Mouse (Mus musculus): ENCODE measurements around the gene Coro2a. TPM values are rescaled to one million over a fixed set of nuclear protein-coding genes. Genes with fewer than 3 reads are reported as not detected.
"Not testable (repeated sequence)": the region's sequence is repeated elsewhere in the genome, so short reads cannot be mapped to it uniquely, and the experiment has no call there.

The Coro2a gene
- polyA plus RNA-seq, 1 experiment = 0.33 TPM

- H3K4me3 ChIP-seq (ENCODE audit: insufficient read depth, poor library complexity, severe bottlenecking) = no peak overlapping the region
- no peak overlapping the region for H3ac ChIP-seq (ENCODE audit: control insufficient read depth, insufficient read length, low read depth)
- H3K36me3 ChIP-seq (ENCODE audit: control insufficient read depth, insufficient read depth) = no peaks in the 10 kb centered on the region
- H3K79me2 ChIP-seq (ENCODE audit: control insufficient read depth, insufficient read depth) = no peaks in the 10 kb centered on the region
- H3K27me3 ChIP-seq (ENCODE audit: control insufficient read depth, insufficient read depth, insufficient read length) = peaks cover 7% of the 10 kb centered on the region
- H3K79me3 ChIP-seq (ENCODE audit: low read depth) = no peaks in the 10 kb centered on the region
- TF ChIP-seq CEBPB (IDR thresholded peaks at IDR 0.05; ENCODE audit: low read depth) (no peak), USF1 (IDR thresholded peaks at IDR 0.05; ENCODE audit: low read depth) (no peak), MYOD1 (IDR thresholded peaks at IDR 0.05; ENCODE audit: control insufficient read depth, insufficient read length, low read depth) (no peak), CTCF (IDR thresholded peaks at IDR 0.05; ENCODE audit: control insufficient read depth, insufficient read depth, insufficient read length) (no peak), MAX (IDR thresholded peaks at IDR 0.05) (no peak), MYOG (IDR thresholded peaks at IDR 0.05; ENCODE audit: control insufficient read depth, extremely low read depth, insufficient read length) (no peak), FOSL1 (IDR thresholded peaks at IDR 0.05; ENCODE audit: insufficient read depth, low read length, poor library complexity, severe bottlenecking) (no peak)
These were observed 15.5 kb downstream of the Coro2a start for GRCm38 (mm10) chr4:46586473-46586872.

- Histone ChIP-seq H3K79me2 (ENCODE audit: control insufficient read depth, insufficient read depth) (no peaks in the 10 kb centered on the region), H3K79me3 (ENCODE audit: low read depth) (no peaks in the 10 kb centered on the region), H3K4me3 (ENCODE audit: insufficient read depth, poor library complexity, severe bottlenecking) (no peak overlapping the region), H3ac (ENCODE audit: control insufficient read depth, insufficient read length, low read depth) (no peak overlapping the region), H3K27me3 (ENCODE audit: control insufficient read depth, insufficient read depth, insufficient read length) (peaks cover 7% of the 10 kb centered on the region), H3K36me3 (ENCODE audit: control insufficient read depth, insufficient read depth) (no peaks in the 10 kb centered on the region)
- no peak for TF ChIP-seq MYOG (IDR thresholded peaks at IDR 0.05; ENCODE audit: control insufficient read depth, extremely low read depth, insufficient read length)
- TF ChIP-seq USF1 (IDR thresholded peaks at IDR 0.05; ENCODE audit: low read depth) = no peak
- no peak for TF ChIP-seq CTCF (IDR thresholded peaks at IDR 0.05; ENCODE audit: control insufficient read depth, insufficient read depth, insufficient read length)
- no peak for TF ChIP-seq MYOD1 (IDR thresholded peaks at IDR 0.05; ENCODE audit: control insufficient read depth, insufficient read length, low read depth)
- TF ChIP-seq MAX (IDR thresholded peaks at IDR 0.05) = no peak
- no peak for TF ChIP-seq CEBPB (IDR thresholded peaks at IDR 0.05; ENCODE audit: low read depth)
- no peak for TF ChIP-seq FOSL1 (IDR thresholded peaks at IDR 0.05; ENCODE audit: insufficient read depth, low read length, poor library complexity, severe bottlenecking)
These were observed 16.2 kb downstream of the Coro2a start for GRCm38 (mm10) chr4:46585811-46586190.

- H3K27me3 ChIP-seq (ENCODE audit: control insufficient read depth, insufficient read depth, insufficient read length) = peaks cover 7% of the 10 kb centered on the region
- no peaks in the 10 kb centered on the region for H3K79me2 ChIP-seq (ENCODE audit: control insufficient read depth, insufficient read depth)
- TF ChIP-seq USF1 (IDR thresholded peaks at IDR 0.05; ENCODE audit: low read depth) (no peak), CEBPB (IDR thresholded peaks at IDR 0.05; ENCODE audit: low read depth) (no peak), FOSL1 (IDR thresholded peaks at IDR 0.05; ENCODE audit: insufficient read depth, low read length, poor library complexity, severe bottlenecking) (no peak), MYOD1 (IDR thresholded peaks at IDR 0.05; ENCODE audit: control insufficient read depth, insufficient read length, low read depth) (no peak), MYOG (IDR thresholded peaks at IDR 0.05; ENCODE audit: control insufficient read depth, extremely low read depth, insufficient read length) (no peak), CTCF (IDR thresholded peaks at IDR 0.05; ENCODE audit: control insufficient read depth, insufficient read depth, insufficient read length) (no peak), MAX (IDR thresholded peaks at IDR 0.05) (no peak)
- no peak overlapping the region for H3K4me3 ChIP-seq (ENCODE audit: insufficient read depth, poor library complexity, severe bottlenecking)
- H3K79me3 ChIP-seq (ENCODE audit: low read depth) = no peaks in the 10 kb centered on the region
- H3K36me3 ChIP-seq (ENCODE audit: control insufficient read depth, insufficient read depth) = no peaks in the 10 kb centered on the region
- H3ac ChIP-seq (ENCODE audit: control insufficient read depth, insufficient read length, low read depth) = no peak overlapping the region
These were observed 16.8 kb downstream of the Coro2a start for GRCm38 (mm10) chr4:46585041-46585810.

GRCm38 (mm10) chr4:46584536-46584935, 17.5 kb downstream of the Coro2a start:
- not testable (repeated sequence) for H3ac ChIP-seq (ENCODE audit: control insufficient read depth, insufficient read length, low read depth); H3K4me3 ChIP-seq (ENCODE audit: insufficient read depth, poor library complexity, severe bottlenecking); H3K36me3 ChIP-seq (ENCODE audit: control insufficient read depth, insufficient read depth); H3K27me3 ChIP-seq (ENCODE audit: control insufficient read depth, insufficient read depth, insufficient read length); H3K79me3 ChIP-seq (ENCODE audit: low read depth); H3K79me2 ChIP-seq (ENCODE audit: control insufficient read depth, insufficient read depth)

GRCm38 (mm10) chr4:46584084-46584483, 17.9 kb downstream of the Coro2a start:
- H3K79me3 ChIP-seq (ENCODE audit: low read depth); H3K27me3 ChIP-seq (ENCODE audit: control insufficient read depth, insufficient read depth, insufficient read length); H3ac ChIP-seq (ENCODE audit: control insufficient read depth, insufficient read length, low read depth); H3K79me2 ChIP-seq (ENCODE audit: control insufficient read depth, insufficient read depth); H3K36me3 ChIP-seq (ENCODE audit: control insufficient read depth, insufficient read depth); H3K4me3 ChIP-seq (ENCODE audit: insufficient read depth, poor library complexity, severe bottlenecking): not testable (repeated sequence)

GRCm38 (mm10) chr4:46582024-46582423, 20.0 kb downstream of the Coro2a start:
- not testable (repeated sequence) for H3K4me3 ChIP-seq (ENCODE audit: insufficient read depth, poor library complexity, severe bottlenecking); H3K79me2 ChIP-seq (ENCODE audit: control insufficient read depth, insufficient read depth); H3K36me3 ChIP-seq (ENCODE audit: control insufficient read depth, insufficient read depth); H3ac ChIP-seq (ENCODE audit: control insufficient read depth, insufficient read length, low read depth); H3K79me3 ChIP-seq (ENCODE audit: low read depth); H3K27me3 ChIP-seq (ENCODE audit: control insufficient read depth, insufficient read depth, insufficient read length)

GRCm38 (mm10) chr4:46581577-46581976, 20.4 kb downstream of the Coro2a start:
- H3K79me3 ChIP-seq (ENCODE audit: low read depth); H3K27me3 ChIP-seq (ENCODE audit: control insufficient read depth, insufficient read depth, insufficient read length); H3ac ChIP-seq (ENCODE audit: control insufficient read depth, insufficient read length, low read depth); H3K4me3 ChIP-seq (ENCODE audit: insufficient read depth, poor library complexity, severe bottlenecking); H3K36me3 ChIP-seq (ENCODE audit: control insufficient read depth, insufficient read depth); H3K79me2 ChIP-seq (ENCODE audit: control insufficient read depth, insufficient read depth): not testable (repeated sequence)

- not testable (repeated sequence) for H3ac ChIP-seq (ENCODE audit: control insufficient read depth, insufficient read length, low read depth); H3K36me3 ChIP-seq (ENCODE audit: control insufficient read depth, insufficient read depth); H3K79me3 ChIP-seq (ENCODE audit: low read depth); H3K4me3 ChIP-seq (ENCODE audit: insufficient read depth, poor library complexity, severe bottlenecking); H3K27me3 ChIP-seq (ENCODE audit: control insufficient read depth, insufficient read depth, insufficient read length); H3K79me2 ChIP-seq (ENCODE audit: control insufficient read depth, insufficient read depth)
These were observed 21.2 kb downstream of the Coro2a start for GRCm38 (mm10) chr4:46580799-46581243.

GRCm38 (mm10) chr4:46578796-46579346, 23.1 kb downstream of the Coro2a start:
- H3K79me2 ChIP-seq (ENCODE audit: control insufficient read depth, insufficient read depth); H3K27me3 ChIP-seq (ENCODE audit: control insufficient read depth, insufficient read depth, insufficient read length); H3ac ChIP-seq (ENCODE audit: control insufficient read depth, insufficient read length, low read depth); H3K4me3 ChIP-seq (ENCODE audit: insufficient read depth, poor library complexity, severe bottlenecking); H3K36me3 ChIP-seq (ENCODE audit: control insufficient read depth, insufficient read depth); H3K79me3 ChIP-seq (ENCODE audit: low read depth): not testable (repeated sequence)

Measured in C2C12 (cell line).